Mouse (Mus musculus) myocyte (in vitro differentiated cells): Measurements from ENCODE around the gene Snx30.

Source experiments
- CEBPB ChIP-seq: IDR thresholded peaks from 2 replicates; pipeline ENCODE4 v1.6.1; 2011; ENCODE audit warnings: mild to moderate bottlenecking, moderate library complexity; ENCODE audit not compliant: poor library complexity, insufficient read depth, severe bottlenecking
- E2F4 ChIP-seq: IDR thresholded peaks from one replicate; pipeline ENCODE4 v1.6.1; 2011; ENCODE audit warnings: mild to moderate bottlenecking, control low read depth, moderate library complexity; ENCODE audit not compliant: insufficient read depth
- MAX ChIP-seq: IDR thresholded peaks from one replicate; pipeline ENCODE4 v1.6.1; 2011; ENCODE audit warnings: low read depth, mild to moderate bottlenecking, control low read depth
- MYOD1 ChIP-seq, 3 experiments: IDR thresholded peaks; one replicate each; pipeline ENCODE4 v1.6.1; 2011; ENCODE audit warnings: control low read depth in 2 of 3, low read depth in 2 of 3, mild to moderate bottlenecking in 2 of 3, moderate library complexity in 1 of 3; ENCODE audit not compliant: insufficient read length in 2 of 3, control insufficient read depth in 1 of 3
- MYOG ChIP-seq, 3 experiments: IDR thresholded peaks; one replicate each; pipeline ENCODE4 v1.6.1; 2011; ENCODE audit warnings: control low read depth in 2 of 3, low read depth in 2 of 3, mild to moderate bottlenecking in 2 of 3; ENCODE audit not compliant: insufficient read length in 2 of 3, control insufficient read depth in 1 of 3, insufficient read depth in 1 of 3
- POLR2A ChIP-seq: IDR thresholded peaks from one replicate; pipeline ENCODE4 v1.6.1; 2011; ENCODE audit warnings: low read depth, mild to moderate bottlenecking, control low read depth, moderate library complexity; ENCODE audit not compliant: insufficient read length
- POLR2AphosphoS2 ChIP-seq: IDR thresholded peaks from one replicate; pipeline ENCODE4 v1.6.1; 2011; ENCODE audit warnings: low read depth, control low read depth; ENCODE audit not compliant: insufficient read length
- REST ChIP-seq: IDR thresholded peaks from one replicate; pipeline ENCODE4 v1.6.1; 2011; ENCODE audit warnings: mild to moderate bottlenecking, control low read depth, moderate library complexity; ENCODE audit not compliant: insufficient read depth, insufficient read length
- SRF ChIP-seq: IDR thresholded peaks from one replicate; pipeline ENCODE4 v1.6.1; 2011; ENCODE audit warnings: low read depth; ENCODE audit not compliant: control insufficient read depth, insufficient read length
- TCF12 ChIP-seq: IDR thresholded peaks from one replicate; pipeline ENCODE4 v1.6.1; 2011; ENCODE audit warnings: mild to moderate bottlenecking, control low read depth; ENCODE audit not compliant: poor library complexity, insufficient read depth, severe bottlenecking
- TCF3 ChIP-seq: IDR thresholded peaks from one replicate; pipeline ENCODE4 v1.6.1; 2011; ENCODE audit warnings: low read depth, control low read depth; ENCODE audit not compliant: insufficient read length
- USF1 ChIP-seq: IDR thresholded peaks from one replicate; pipeline ENCODE4 v1.6.1; 2011; ENCODE audit warnings: low read depth, mild to moderate bottlenecking, control low read depth, moderate library complexity

- TF ChIP-seq POLR2A (no peak), POLR2AphosphoS2 (no peak), MYOD1 (IDR thresholded peaks at IDR 0.05; ENCODE audit: control insufficient read depth in 1 of 3, insufficient read length in 2 of 3, low read depth in 2 of 3) (no peak), TCF12 (no peak), MYOG (IDR thresholded peaks at IDR 0.05; ENCODE audit: control insufficient read depth in 1 of 3, insufficient read depth in 1 of 3, insufficient read length in 2 of 3, low read depth in 2 of 3) (no peak), MAX (no peak), CEBPB (no peak), E2F4 (no peak), USF1 (no peak), REST (no peak), TCF3 (no peak), SRF (no peak)
Measured at GRCm38 (mm10) chr4:59917966-59918365, 112.3 kb downstream of the Snx30 start.
